Mouse (Mus musculus) layer of hippocampus, adult 9-11 months (tissue): ENCODE results near the gene Zfp119b.

Experiments
- DNase-seq: peaks from one replicate; pipeline ENCODE4 v3.0.0; 2022

The Zfp119b gene

GRCm38 (mm10) chr17:55949400-55949799 is at the start of gene Zfp119b:
TSS of gene Zfp119b (minus strand) at chr17:55949500.
- no peak for DNase-seq

GRCm38 (mm10) chr17:55996007-55996406 is 46.7 kb upstream of the Zfp119b start:
- no peak for DNase-seq

- DNase-seq: no peak
These were observed 41.1 kb upstream of the Zfp119b start for GRCm38 (mm10) chr17:55990278-55990898.

DNA sequence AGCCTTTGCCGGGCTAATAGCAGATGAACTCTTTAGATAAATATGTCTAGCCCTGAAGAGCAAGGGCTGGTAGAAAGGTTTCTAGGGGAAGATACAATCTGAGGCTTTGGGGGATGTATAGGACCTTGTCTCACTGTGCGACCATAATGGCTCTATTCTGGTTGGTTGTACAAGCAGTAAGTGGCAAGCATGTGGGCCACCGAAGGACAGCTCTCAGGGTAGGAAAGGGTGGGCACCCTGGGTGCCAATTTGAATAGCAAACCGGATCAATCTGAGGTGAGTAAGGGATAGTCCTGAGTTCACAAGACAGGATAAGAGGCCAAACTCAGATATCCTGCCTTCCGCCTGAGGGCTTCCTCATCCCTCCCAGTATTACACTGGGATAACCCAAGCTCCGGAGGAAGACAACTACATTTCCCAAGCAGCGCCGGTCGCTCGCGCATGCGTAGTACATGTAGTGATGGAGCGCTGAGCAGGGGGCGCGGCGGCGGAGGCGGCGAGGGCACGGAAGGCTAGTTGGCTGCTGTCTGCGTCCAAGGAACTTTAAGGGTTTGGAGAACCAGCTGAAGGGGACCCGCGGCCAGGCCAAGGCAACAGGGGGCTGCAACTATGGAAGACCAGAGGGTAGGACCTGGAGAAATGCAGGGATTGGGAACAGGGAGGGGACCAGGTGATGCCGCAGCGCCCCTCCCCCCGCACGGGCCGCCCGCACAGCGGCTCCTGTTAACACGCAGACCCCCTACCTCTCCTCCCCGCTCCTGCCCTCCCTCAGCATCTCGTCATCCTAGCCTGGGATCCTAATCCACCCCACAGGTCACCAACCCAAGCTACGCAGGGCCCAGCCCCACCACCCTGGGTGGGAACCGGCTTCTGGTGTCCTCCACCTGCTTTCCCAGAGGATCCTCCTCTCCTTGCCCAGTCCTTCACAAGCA is 37.0 kb upstream of the Zfp119b start, which contains the start of gene Fsd1:
TSS of gene Fsd1 (plus strand) at position 480 of the 932 bp plus-strand sequence.
- peak; percentile 79 for DNase-seq

- no peak for DNase-seq
These were observed 28.0 kb upstream of the Zfp119b start for GRCm38 (mm10) chr17:55977301-55977700.

GRCm38 (mm10) chr17:55976255-55976862 is 27.1 kb upstream of the Zfp119b start:
- DNase-seq: no peak

GRCm38 (mm10) chr17:55971453-55971852 is 22.2 kb upstream of the Zfp119b start:
- DNase-seq: no peak

GRCm38 (mm10) chr17:55969966-55970891 is 20.9 kb upstream of the Zfp119b start, which contains the start of gene Shd:
TSS of gene Shd (plus strand) at chr17:55970467.
- no peak for DNase-seq

DNA sequence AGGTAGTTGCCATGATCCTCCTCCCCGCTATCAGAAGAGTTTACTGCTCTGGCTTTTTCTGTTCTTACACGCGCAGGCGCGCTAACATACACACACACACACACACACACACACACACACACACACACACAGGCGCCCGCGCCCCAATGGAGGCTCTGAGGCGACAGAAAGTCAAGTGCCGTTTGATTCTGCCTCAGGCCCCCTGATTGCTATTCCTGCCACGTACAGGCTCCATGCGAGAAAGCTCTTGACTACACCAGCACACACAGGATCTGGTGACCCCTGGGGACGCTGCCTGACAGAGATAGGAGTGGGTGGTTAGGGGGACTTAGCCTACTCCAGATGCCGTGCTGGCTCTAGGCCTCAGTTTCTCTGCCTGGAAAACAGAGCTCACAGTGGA is 20.3 kb upstream of the Zfp119b start:
- DNase-seq: no peak

- DNase-seq: no peak
These were observed 18.9 kb upstream of the Zfp119b start for GRCm38 (mm10) chr17:55968210-55968609.

DNA sequence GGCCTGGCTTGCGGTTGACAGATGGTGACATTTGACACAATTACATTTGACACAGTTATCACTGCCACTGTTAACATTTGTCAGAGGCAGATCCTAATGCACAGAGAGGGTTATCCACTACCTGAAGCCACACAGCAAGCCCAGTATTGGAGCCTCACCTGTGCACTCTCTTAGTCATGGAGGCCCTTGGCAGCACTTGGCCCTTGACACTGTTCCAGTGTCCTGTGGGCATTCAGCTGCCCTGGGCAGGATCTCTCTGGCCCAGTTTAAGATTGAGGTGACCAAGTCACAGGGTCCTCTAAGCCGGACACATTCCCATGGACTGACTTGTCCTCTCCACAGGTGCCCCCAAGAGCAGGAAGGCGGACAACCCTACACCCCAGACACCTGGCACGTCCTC is 17.9 kb upstream of the Zfp119b start:
- no peak for DNase-seq

DNA sequence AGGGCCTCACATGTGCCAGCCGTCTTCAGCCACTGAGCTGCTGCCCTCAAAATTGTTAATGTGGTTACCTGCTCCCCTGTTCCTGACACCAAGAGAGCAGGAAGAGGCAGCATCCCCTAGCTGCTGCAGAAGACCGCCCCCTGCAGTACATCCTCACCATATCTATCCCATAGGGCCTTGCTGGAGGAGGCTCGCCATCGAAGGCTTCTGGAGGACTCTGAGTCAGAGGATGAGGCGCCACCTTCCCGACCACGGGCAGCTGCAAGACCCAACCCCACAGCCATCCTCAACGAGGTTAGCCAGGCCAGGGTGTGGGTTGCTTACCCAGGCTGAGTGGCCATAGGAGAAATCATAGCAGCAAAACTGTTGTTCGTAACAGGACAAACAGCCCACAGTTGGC is 15.7 kb upstream of the Zfp119b start:
- DNase-seq: no peak

GRCm38 (mm10) chr17:55964496-55964895 is 15.2 kb upstream of the Zfp119b start:
- DNase-seq: no peak

- no peak for DNase-seq
These were observed 13.9 kb upstream of the Zfp119b start for GRCm38 (mm10) chr17:55963171-55963570.

DNA sequence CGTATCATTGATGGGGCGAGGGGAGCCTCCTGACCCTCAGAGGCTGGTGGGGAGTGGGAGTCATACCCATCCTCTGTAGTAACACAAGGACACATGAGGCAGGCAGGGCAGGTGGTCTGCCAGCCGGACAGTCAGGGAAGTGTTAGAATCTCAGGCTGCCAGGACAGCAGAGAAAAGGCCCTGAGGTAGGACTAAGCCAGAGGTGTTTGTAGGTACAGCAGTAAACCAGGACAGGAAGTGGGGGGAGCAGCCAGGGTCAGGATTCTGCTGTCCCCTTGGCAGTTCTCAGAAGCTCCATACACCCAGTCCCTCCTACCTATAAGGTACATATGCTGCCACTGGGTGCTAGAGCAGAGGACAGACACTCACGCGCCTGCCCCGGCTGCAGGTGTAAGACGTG is 12.3 kb upstream of the Zfp119b start:
- DNase-seq: no peak

- DNase-seq: no peak
These were observed 11.5 kb upstream of the Zfp119b start for GRCm38 (mm10) chr17:55960791-55961190.

- DNase-seq: no peak
These were observed 10.8 kb upstream of the Zfp119b start for GRCm38 (mm10) chr17:55959946-55960740.

- DNase-seq: peak; percentile 95
These were observed 9.8 kb upstream of the Zfp119b start, which contains the start of gene Yju2 for GRCm38 (mm10) chr17:55958918-55959728. TSS of gene Yju2 (plus strand) at chr17:55959099.

GRCm38 (mm10) chr17:55958584-55958886 is 9.2 kb upstream of the Zfp119b start:
- DNase-seq: no peak

DNA sequence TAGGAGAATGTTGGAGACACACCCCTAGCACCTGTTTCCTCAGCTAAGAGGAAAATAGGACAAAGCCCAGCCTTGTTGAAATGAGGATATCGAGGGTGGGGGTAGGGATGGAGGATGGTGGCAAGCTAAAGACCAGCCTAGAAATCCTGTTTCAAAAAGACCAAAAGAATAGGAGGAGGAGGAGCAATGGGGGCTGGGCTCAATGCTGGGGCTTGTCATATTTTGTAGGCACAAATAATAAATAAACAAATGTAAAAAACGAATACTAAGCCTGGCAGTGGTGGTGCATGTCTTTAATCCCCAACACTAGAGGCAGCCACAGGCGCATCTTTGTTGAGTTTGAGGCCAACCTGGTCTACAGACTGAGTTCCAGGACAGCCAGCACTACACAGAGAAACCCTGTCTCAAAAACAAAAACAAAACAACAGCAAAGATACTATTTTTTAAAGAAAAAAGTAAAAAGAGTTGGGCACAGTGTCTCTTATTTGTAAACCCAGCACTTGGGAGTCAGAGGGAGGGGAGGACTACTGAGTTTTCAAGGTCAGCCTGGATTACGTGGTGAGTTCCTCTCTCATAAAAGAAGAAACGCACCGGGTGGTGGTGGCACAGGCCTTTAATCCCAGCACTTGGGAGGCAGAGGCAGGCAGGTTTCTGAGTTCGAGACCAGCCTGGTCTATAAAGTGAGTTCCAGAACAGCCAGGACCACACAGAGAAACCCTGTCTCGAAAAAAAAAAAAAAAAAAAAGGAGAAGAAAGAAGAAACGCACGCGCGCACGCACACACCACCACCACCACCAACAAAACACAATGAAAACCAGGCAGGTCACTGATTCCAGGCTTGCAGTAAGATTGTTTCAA is 8.7 kb upstream of the Zfp119b start:
- DNase-seq: no peak
